Mouse (Mus musculus): ENCODE results near the gene Olfr148.

DNA sequence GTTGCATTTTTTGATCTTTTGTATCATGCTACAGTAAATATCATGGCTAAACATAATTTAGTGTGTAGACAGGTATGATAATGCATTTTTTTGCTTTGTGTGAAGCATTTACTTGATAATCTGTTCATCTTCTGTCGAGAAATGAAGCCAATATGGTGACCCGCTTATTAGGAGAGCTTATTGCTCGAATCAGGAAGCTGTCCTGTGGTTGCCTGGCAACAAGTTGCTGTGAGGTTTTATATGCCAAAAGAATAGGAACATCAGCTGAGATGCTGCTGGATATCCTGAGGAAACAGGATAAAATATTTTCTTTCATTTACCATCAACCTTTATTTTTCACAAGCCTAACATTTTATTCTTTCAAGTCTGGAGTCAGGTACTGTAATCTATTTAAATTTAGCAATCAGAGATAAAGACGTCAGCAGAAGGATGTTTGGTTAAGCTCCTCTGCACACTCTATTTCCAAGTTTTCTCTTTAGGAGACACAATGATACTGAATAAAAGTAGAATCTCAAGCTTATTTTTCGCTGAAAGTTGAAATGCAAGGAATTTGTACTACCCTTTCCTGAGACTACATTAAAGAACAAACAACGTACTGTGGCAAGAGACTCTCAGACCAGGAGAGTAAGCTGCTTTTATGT, 44.4 kb downstream of the Olfr148 start:
- TF ChIP-seq CTCF (IDR thresholded peaks at IDR 0.05; ENCODE audit: control insufficient read depth, insufficient read depth, insufficient replicate concordance, low read depth, low read length), result no peak
- TF ChIP-seq POLR2A (IDR thresholded peaks at IDR 0.05; ENCODE audit: control insufficient read depth, low read depth, low read length), result no peak

Data from testis, adult 2 months (tissue).